Mouse (Mus musculus) embryonic fibroblast, embryonic 13.5 days (primary cell): ENCODE measurements around the gene Cep170b. TPM values are rescaled to one million over a fixed set of nuclear protein-coding genes. Genes with fewer than 3 reads are reported as not detected.

Experiments used
- H3K27ac ChIP-seq: 2 replicates; pipeline ENCODE4 v1.5.1; 2012; ENCODE audit warnings: low read length, control low read depth, inconsistent platforms; ENCODE audit not compliant: insufficient read depth
- H3K4me1 ChIP-seq: 2 replicates; pipeline ENCODE4 v1.6.1; 2011; ENCODE audit warnings: low read length; ENCODE audit not compliant: control insufficient read depth, insufficient read depth
- H3K4me3 ChIP-seq: 2 replicates; pipeline ENCODE4 v1.5.1; 2011; ENCODE audit warnings: mild to moderate bottlenecking, control low read depth, low read length; ENCODE audit not compliant: insufficient read depth
- CTCF ChIP-seq: IDR thresholded peaks from 2 replicates; pipeline ENCODE4 v1.5.1; 2011; ENCODE audit warnings: mild to moderate bottlenecking, control low read depth, low read length, moderate library complexity, borderline replicate concordance; ENCODE audit not compliant: insufficient read depth
- POLR2A ChIP-seq: IDR thresholded peaks from 2 replicates; pipeline ENCODE4 v1.6.1; 2011; ENCODE audit warnings: low read depth, mild to moderate bottlenecking, control low read depth, low read length, moderate library complexity
- polyA plus RNA-seq: library from polyadenylated mRNA; stranded (reverse); fragments of >200 nt; gene quantifications from 2 replicates; pipeline ENCODE4 v1.2.4, GENCODE M21; 2011; ENCODE audit warnings: low read depth; ENCODE audit not compliant: missing spikeins, insufficient read length

Gene Cep170b
- polyA plus RNA-seq, 1 experiment: 55.0 TPM

DNA sequence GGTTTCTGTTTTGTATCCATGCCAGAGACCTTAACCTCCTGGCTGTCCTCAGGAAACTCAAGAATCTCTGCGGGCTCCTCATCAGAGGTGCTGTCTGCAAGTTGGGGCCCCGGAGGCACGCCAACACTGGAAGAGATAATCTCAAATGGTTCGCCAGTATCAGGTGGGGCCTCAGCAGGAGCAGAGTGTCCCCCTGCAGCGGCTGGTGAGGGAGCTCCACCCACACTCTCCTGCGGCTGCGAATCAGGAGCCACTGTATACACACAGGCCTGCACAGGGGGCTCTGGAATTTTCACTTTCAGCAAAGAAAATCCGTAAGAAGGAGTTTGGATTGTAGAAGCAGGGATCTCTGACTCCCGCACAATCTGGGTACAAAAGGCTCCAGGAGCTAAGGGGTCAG is 53.1 kb downstream of the Cep170b start:
- no peak overlapping the region for H3K27ac ChIP-seq
- H3K4me1 ChIP-seq: no peaks in the 10 kb centered on the region
- TF ChIP-seq POLR2A: no peak
- TF ChIP-seq CTCF: no peak
- no peak overlapping the region for H3K4me3 ChIP-seq

DNA sequence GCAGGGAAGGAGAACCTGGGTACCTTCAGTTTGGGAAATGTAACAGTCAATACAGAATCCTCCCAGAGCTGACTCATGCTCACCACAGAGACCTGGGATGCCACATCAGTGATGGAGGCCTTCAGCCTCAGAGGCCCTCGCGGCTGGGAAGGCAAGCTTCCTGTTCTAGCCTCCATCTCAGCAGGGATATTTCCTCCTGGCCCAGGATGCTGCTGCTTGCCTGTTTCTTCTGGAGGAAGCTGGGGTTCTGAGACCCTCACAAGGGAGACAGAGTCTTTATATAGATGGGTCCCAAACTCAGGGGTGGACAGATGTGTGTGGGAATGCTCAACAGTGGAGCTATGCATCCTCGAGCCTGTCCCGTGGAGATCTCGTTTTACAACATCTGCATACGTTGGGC is 53.8 kb downstream of the Cep170b start:
- H3K27ac ChIP-seq: no peak overlapping the region
- H3K4me1 ChIP-seq: no peaks in the 10 kb centered on the region
- H3K4me3 ChIP-seq: no peak overlapping the region
- TF ChIP-seq POLR2A: no peak
- TF ChIP-seq CTCF: no peak

DNA sequence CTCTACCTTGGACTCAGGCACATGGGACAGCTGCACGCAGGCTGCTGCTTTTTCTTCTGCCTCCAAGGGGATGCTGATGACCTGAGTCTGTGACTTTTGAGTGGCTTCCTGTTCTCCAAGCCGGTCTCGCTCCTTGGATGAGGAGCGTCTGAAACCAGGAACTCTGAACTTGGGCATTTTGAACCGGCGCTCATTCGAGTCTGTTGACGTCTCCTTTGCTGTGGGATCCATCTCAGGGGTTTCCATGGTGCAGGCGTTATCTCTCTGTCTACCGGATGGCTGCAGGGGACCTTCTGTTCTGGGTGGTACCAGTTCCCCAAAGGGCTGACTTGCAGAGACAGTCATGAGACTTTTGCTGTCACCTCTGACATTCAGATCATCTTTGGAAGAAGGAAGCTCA is 54.2 kb downstream of the Cep170b start:
- H3K4me1 ChIP-seq: no peaks in the 10 kb centered on the region
- no peak overlapping the region for H3K27ac ChIP-seq
- no peak for TF ChIP-seq POLR2A
- no peak for TF ChIP-seq CTCF
- no peak overlapping the region for H3K4me3 ChIP-seq

DNA sequence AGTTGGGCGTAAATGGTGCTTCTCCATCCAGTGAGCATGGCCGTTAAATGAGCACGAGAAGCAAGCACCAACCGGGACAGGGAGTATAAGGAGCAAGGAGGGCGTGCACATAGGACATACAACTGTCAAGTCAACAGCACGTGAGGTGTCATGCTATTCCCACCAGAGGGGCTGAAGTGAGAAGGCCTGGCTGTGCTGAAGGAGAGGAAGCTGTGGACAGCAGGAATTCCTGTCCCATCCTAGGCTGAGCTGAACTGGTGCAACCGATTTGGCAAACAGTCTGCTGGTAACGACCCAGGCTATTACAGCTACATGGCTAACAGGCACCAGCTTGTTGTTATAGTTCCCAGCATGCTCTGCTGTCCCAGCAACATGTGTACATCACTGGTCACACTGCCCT is 70.8 kb downstream of the Cep170b start:
- Histone ChIP-seq H3K27ac (no peak overlapping the region), H3K4me3 (no peak overlapping the region), H3K4me1 (peaks cover 9% of the 10 kb centered on the region; the same call in 1 of the 2 replicates)
- TF ChIP-seq CTCF (no peak), POLR2A (0 out of 2 replicates have a peak, but pooled peaks have one; percentile 3)

DNA sequence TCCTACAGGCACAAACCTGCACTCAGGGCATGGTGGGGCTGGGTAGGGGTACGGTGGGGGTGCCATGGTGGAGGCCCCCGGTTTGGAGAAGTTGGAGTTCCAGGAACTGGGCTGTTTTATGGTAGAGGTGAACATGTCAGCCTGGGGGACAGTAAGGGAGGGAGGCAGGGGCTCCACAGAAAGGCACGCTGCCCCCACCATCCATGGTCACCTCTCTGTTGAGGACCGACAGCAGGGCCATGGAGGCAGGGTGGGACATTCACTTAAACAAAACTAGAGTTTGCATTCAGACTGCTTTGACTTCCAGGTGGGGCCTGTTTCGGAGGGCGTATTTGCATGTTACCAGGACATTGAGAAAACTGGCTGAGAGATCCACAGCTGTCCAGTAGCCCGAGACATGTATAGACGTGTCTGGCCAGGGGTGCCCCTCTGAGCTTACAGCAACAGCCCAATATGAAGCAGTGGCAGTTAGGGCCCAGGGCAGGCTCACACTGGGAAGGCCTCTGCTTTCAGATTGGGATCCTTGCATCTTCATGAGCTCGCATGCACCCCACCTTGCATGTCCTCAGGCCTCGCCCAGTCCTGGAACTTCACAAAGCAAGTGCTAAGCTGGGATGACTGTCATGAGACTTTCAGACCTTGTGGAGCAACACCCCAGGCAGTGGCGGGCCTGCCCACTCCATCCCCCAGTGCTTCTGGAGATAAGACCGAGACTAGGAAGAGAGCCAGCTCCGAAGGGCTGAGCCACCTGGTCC is 73.5 kb downstream of the Cep170b start:
- H3K27ac ChIP-seq: peak overlapping the region; percentile 98
- H3K4me3 ChIP-seq: peak overlapping the region; percentile 73
- no peak for TF ChIP-seq CTCF
- TF ChIP-seq POLR2A: peak; percentile 61; the same call in 1 of the 2 replicates
- H3K4me1 ChIP-seq: peaks cover 27% of the 10 kb centered on the region

DNA sequence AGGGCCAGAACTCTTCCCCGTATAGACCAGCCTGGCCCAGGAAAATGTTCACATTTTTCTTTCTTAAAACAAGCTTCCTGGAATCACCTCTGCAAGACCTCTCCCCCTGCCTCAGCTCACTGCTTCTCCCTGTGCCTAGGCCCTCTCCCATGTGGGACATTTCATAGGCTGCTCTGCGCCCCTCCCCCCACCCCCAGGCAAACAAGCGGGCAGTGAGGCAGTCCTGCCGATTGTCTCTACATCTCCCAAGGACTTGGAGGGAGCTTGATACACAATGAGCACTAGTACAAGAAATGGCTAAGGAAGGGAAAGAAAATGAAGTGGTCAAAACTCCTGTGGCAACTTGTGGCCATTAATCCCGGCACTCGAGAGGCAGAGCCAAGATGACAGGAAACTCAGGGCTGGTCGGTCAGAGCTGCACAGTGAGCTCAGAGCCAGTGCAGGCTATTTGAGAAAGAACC is 74.1 kb downstream of the Cep170b start:
- Histone ChIP-seq H3K4me1 (peaks cover 30% of the 10 kb centered on the region), H3K27ac (peak overlapping the region; percentile 98), H3K4me3 (peak overlapping the region; percentile 73)
- TF ChIP-seq POLR2A: peak; percentile 59
- no peak for TF ChIP-seq CTCF

DNA sequence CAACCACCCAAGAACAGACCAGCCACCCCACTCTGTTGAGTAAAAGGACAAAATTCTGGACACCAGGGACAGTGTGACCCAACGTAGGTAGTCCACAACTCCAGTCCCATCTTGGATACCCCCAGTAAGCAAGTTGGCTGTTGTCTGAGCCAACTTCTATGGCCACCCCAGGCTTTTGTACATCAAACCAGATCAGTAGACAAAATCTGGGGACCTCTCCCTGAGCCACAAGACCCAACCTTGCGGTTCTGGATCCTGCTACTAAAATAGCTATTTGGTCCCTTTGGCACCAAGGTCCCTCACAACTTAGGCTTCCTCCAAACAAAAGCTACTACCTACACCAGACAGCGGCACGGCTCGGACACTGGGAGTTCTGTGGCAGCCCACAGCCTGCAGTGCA is 74.7 kb downstream of the Cep170b start:
- no peak for TF ChIP-seq CTCF
- no peak; the same call in 1 of the 2 replicates for TF ChIP-seq POLR2A
- Histone ChIP-seq H3K4me3 (peak overlapping the region; percentile 73), H3K4me1 (peaks cover 30% of the 10 kb centered on the region), H3K27ac (peak overlapping the region; percentile 98)

DNA sequence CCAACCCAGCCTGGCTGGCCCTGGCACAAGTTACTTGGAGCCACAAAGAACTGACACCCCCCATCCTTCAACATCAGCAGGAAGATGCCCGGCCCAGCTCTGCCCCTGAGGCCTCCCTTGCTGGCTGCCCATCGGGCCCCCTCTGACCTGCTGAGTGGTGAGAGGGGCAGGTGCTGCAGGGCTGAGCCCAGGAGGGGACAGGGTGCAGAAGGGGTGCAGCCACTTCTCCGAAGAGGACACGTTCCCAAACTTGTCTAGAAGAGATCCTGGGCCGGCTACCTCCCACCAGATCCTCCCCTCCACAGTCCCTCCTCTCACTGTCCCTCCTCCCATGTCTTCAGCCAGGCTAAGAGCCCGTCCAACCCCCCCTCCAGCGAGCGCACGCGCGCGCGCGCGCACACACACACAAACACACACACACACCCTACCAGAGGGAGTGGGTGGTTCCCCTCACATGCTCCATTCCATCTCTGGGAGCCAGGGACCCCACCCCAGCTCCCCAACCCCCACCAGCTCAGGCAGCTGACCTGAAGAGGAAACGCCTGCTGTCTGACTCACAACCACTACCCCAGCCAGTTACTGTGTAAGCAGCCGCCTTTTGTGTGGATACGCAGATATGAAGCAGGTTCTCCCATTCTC is 75.3 kb downstream of the Cep170b start:
- H3K4me1 ChIP-seq: peaks cover 30% of the 10 kb centered on the region
- H3K27ac ChIP-seq: peak overlapping the region; percentile 98
- TF ChIP-seq POLR2A (peak; percentile 94), CTCF (no peak)
- H3K4me3 ChIP-seq: peak overlapping the region; percentile 73

Other genes with a start within 250 kb of the Cep170b start
- not detected in 2 replicates for gene A530016L24Rik, start 231.0 kb upstream of the Cep170b start, polyA plus RNA-seq
- gene Tmem179, start 203.7 kb upstream of the Cep170b start, polyA plus RNA-seq: 0.77 and 1.0 TPM in 2 replicates
- 67.6 and 103 TPM in 2 replicates for gene Inf2, start 131.7 kb upstream of the Cep170b start, polyA plus RNA-seq
- gene Adssl1, start 100.4 kb upstream of the Cep170b start, polyA plus RNA-seq: 2.2 and 4.8 TPM in 2 replicates
- 89.1 and 93.5 TPM in 2 replicates for gene Siva1, start 75.8 kb upstream of the Cep170b start, polyA plus RNA-seq
- gene Akt1, start 45.6 kb upstream of the Cep170b start, polyA plus RNA-seq: 227 and 248 TPM in 2 replicates
- gene Zbtb42, start 41.6 kb upstream of the Cep170b start, polyA plus RNA-seq: 1.2 and 1.6 TPM in 2 replicates
- 0.30 and 4.2 TPM in 2 replicates for gene Pld4, start 40.2 kb downstream of the Cep170b start, polyA plus RNA-seq
- gene Ahnak2, start 82.2 kb downstream of the Cep170b start, polyA plus RNA-seq: 170 and 211 TPM in 2 replicates
- 13.0 and 18.5 TPM in 2 replicates for gene Clba1, start 88.5 kb downstream of the Cep170b start, polyA plus RNA-seq
- 44.1 and 53.6 TPM in 2 replicates for gene Cdca4, start 109.0 kb downstream of the Cep170b start, polyA plus RNA-seq
- gene Gpr132, start 147.8 kb downstream of the Cep170b start, polyA plus RNA-seq: not detected in 2 replicates
- 0.25 TPM in 1 of 2 replicates, not detected in the other for gene Jag2, start 209.3 kb downstream of the Cep170b start, polyA plus RNA-seq
- 6.4 and 8.4 TPM in 2 replicates for gene Nudt14, start 221.7 kb downstream of the Cep170b start, polyA plus RNA-seq